Mouse (Mus musculus): ENCODE results near the gene Def8. TPM values are rescaled to one million over a fixed set of nuclear protein-coding genes. Genes with fewer than 3 reads are reported as not detected.

The Def8 gene
- polyA plus RNA-seq, 1 experiment from 2014 or later = 49.9 TPM

- Histone ChIP-seq H3K27ac (no peak overlapping the region), H3K4me1 (no peaks in the 10 kb centered on the region), H3K4me3 (no peak overlapping the region), H3K27me3 (ENCODE audit: poor library complexity, severe bottlenecking) (no peaks in the 10 kb centered on the region), H3K36me3 (replicated peaks) (peaks cover 84% of the 10 kb centered on the region), H3K9me3 (peaks cover 10% of the 10 kb centered on the region; the same call in 1 of the 2 replicates)
- 90% methylated on average over 5 of the region's 5 CpGs for WGBS
- no peak for DNase-seq (ENCODE audit: extremely low spot score, low spot score)
Observed at GRCm38 (mm10) chr8:123507153-123507552, 83.8 kb downstream of the Def8 start.

DNA sequence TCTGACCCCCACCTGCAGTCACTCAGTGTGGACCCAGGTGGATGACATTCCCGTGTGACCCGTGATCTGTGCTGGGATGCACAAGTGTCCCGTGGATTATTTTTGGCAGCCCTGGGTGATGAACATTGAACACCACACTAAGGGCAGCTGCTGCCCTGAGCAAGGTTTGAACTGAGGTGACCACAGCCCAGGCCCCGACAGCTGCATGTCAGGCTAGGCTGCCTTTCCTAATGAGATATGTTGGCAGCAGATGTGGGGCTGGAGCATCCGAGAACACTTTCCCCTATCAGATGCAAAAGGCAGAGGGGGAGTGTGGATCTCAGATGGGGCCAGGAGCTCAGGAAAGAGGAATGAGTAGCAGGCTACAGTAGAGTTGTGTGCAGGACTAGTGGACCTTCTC lies 87.5 kb downstream of the Def8 start:
- 80% methylated on average over 5 of the region's 5 CpGs for WGBS
- Histone ChIP-seq H3K4me1 (peaks cover 28% of the 10 kb centered on the region), H3K27ac (no peak overlapping the region), H3K27me3 (ENCODE audit: poor library complexity, severe bottlenecking) (peaks cover 35% of the 10 kb centered on the region), H3K9me3 (no peaks in the 10 kb centered on the region), H3K36me3 (replicated peaks) (peaks cover 47% of the 10 kb centered on the region), H3K4me3 (no peak overlapping the region)
- no peak for DNase-seq (ENCODE audit: extremely low spot score, low spot score)

Other genes with a start within 250 kb of the Def8 start
- 10.1 and 11.4 TPM in 2 replicates for gene Dpep1, start 237.3 kb upstream of the Def8 start, polyA plus RNA-seq (2016; fragmentation: Nextera tagmentation; extraction: Ambion mirVana)
- 137 and 144 TPM in 2 replicates for gene Chmp1a, start 210.8 kb upstream of the Def8 start, polyA plus RNA-seq (2016; fragmentation: Nextera tagmentation; extraction: Ambion mirVana)
- 5.2 and 5.8 TPM in 2 replicates for gene Spata33, start 210.7 kb upstream of the Def8 start, polyA plus RNA-seq (2016; fragmentation: Nextera tagmentation; extraction: Ambion mirVana)
- 36.8 and 40.3 TPM in 2 replicates for gene Cdk10, start 198.7 kb upstream of the Def8 start, polyA plus RNA-seq (2016; fragmentation: Nextera tagmentation; extraction: Ambion mirVana)
- gene Spata2l, start 187.3 kb upstream of the Def8 start, polyA plus RNA-seq (2016; fragmentation: Nextera tagmentation; extraction: Ambion mirVana) = 1.4 and 1.8 TPM in 2 replicates
- gene Zfp276, start 169.3 kb upstream of the Def8 start, polyA plus RNA-seq (2016; fragmentation: Nextera tagmentation; extraction: Ambion mirVana) = 23.4 and 24.0 TPM in 2 replicates
- gene Vps9d1, start 169.2 kb upstream of the Def8 start, polyA plus RNA-seq (2016; fragmentation: Nextera tagmentation; extraction: Ambion mirVana) = 21.2 and 23.5 TPM in 2 replicates
- 49.6 and 52.3 TPM in 2 replicates for gene Fanca, start 105.0 kb upstream of the Def8 start, polyA plus RNA-seq (2016; fragmentation: Nextera tagmentation; extraction: Ambion mirVana)
- 6.5 and 6.9 TPM in 2 replicates for gene Spire2, start 90.8 kb upstream of the Def8 start, polyA plus RNA-seq (2016; fragmentation: Nextera tagmentation; extraction: Ambion mirVana)
- 146 and 151 TPM in 2 replicates for gene Tcf25, start 49.8 kb upstream of the Def8 start, polyA plus RNA-seq (2016; fragmentation: Nextera tagmentation; extraction: Ambion mirVana)
- gene Mc1r, start 16.4 kb upstream of the Def8 start, polyA plus RNA-seq (2016; fragmentation: Nextera tagmentation; extraction: Ambion mirVana) = 0.06 and 0.07 TPM in 2 replicates
- 205 and 261 TPM in 2 replicates for gene Tubb3, start 12.1 kb upstream of the Def8 start, polyA plus RNA-seq (2016; fragmentation: Nextera tagmentation; extraction: Ambion mirVana)
- gene Afg3l1, start 54.4 kb downstream of the Def8 start, polyA plus RNA-seq (2016; fragmentation: Nextera tagmentation; extraction: Ambion mirVana) = 68.8 and 69.7 TPM in 2 replicates
- 13.7 and 14.0 TPM in 2 replicates for gene Dbndd1, start 91.9 kb downstream of the Def8 start, polyA plus RNA-seq (2016; fragmentation: Nextera tagmentation; extraction: Ambion mirVana)
- gene Gas8, start 95.3 kb downstream of the Def8 start, polyA plus RNA-seq (2016; fragmentation: Nextera tagmentation; extraction: Ambion mirVana) = 42.7 and 45.7 TPM in 2 replicates
- 5.9 and 6.0 TPM in 2 replicates for gene Rhou, start 230.4 kb downstream of the Def8 start, polyA plus RNA-seq (2016; fragmentation: Nextera tagmentation; extraction: Ambion mirVana)

Measured in forebrain, embryonic 10.5 days (tissue).